Comparison of ENCODE assay signal across 9 mouse cellular contexts in the genomic region with DNA sequence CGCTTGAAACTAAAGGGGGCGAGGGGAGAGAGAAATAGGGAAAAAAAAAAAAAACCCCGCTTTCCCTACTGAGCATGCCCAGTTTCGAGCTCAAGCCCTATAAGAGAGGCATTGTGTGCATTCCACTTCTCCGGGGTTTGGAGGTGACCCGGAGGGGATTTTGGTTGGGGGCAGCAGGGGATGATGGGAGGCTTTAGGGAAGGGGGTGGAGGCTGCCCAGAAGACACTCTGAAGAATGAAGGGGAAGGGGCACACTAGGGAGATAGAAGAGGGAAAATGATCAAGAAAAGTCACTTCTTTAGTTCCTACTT. TPM values are rescaled to one million over a fixed set of nuclear protein-coding genes. Genes with fewer than 3 reads are reported as not detected.
DNase-seq lines count a peak whose midpoint lies in the region; ATAC-seq and TF ChIP-seq lines count a peak whose summit lies in the region.
"Had no signal": no experiment of that assay in that cellular context is flagged by ENCODE, and none has a peak within 500 bp of the region (broad histone marks: within the 10 kb centered on the region; RNA-seq: fewer than 3 reads in every experiment).

No protein-coding gene starts in this region.

- no peak overlapping the region for H3K27ac ChIP-seq in cerebellum, adult 2 months (ENCODE audit: insufficient read depth, low read length)
- no peak overlapping the region for H3K27ac ChIP-seq in limb, embryonic 13.5 days
- no peak overlapping the region for H3K27ac ChIP-seq in stomach, embryonic 16.5 days (ENCODE audit: low read length)

- no peaks in the 10 kb centered on the region for H3K36me3 ChIP-seq in limb, embryonic 13.5 days
- H3K36me3 ChIP-seq in stomach, embryonic 16.5 days (ENCODE audit: control insufficient read depth, insufficient read depth, low read length) = no peaks in the 10 kb centered on the region

- H3K4me2 ChIP-seq in limb, embryonic 13.5 days (replicated peaks) = peak overlapping the region; percentile 79
- H3K4me2 ChIP-seq in stomach, embryonic 16.5 days (ENCODE audit: low read depth, low read length) = peak overlapping the region; percentile 62; the same call in 1 of the 2 replicates

- H3K9me3 ChIP-seq in limb, embryonic 13.5 days = no peaks in the 10 kb centered on the region
- H3K9me3 ChIP-seq in stomach, embryonic 16.5 days (replicated peaks; ENCODE audit: control insufficient read depth, low read length) = no peaks in the 10 kb centered on the region

- no peak overlapping the region for H3K9ac ChIP-seq in limb, embryonic 13.5 days
- H3K9ac ChIP-seq in stomach, embryonic 16.5 days (ENCODE audit: low read length) = no peak overlapping the region

- no peaks in the 10 kb centered on the region for H3K4me1 ChIP-seq in cerebellum, adult 2 months (ENCODE audit: control insufficient read depth, insufficient read depth, low read length)
- H3K4me1 ChIP-seq in limb, embryonic 13.5 days = no peaks in the 10 kb centered on the region
- no peaks in the 10 kb centered on the region for H3K4me1 ChIP-seq in stomach, embryonic 16.5 days (ENCODE audit: control insufficient read depth, insufficient read depth, low read length)

- no peak for TF ChIP-seq CTCF in cerebellum, adult 2 months (IDR thresholded peaks at IDR 0.05; ENCODE audit: borderline replicate concordance, insufficient read depth, low read depth, low read length)

- no peak for TF ChIP-seq POLR2A in cerebellum, adult 2 months (IDR thresholded peaks at IDR 0.05; ENCODE audit: borderline replicate concordance, insufficient read depth, low read length)

- DNase-seq in cerebellum, adult 2 months = peak; percentile 21 to 30
- DNase-seq in cerebellum, adult 8-10 months = no peak
- DNase-seq in right cerebral cortex, postnatal 4 days = peak; percentile 2
- DNase-seq in right cerebral cortex, adult 18-20 months = no peak
- DNase-seq in Muller cell, postnatal 12 days (ENCODE audit: inconsistent ontology term) = no peak
- DNase-seq in T-cell, adult 2 months (ENCODE audit: low spot score) = no peak
- DNase-seq: kidney, postnatal 36 days had no signal

- no peaks in the 10 kb centered on the region for H3K27me3 ChIP-seq in cerebellum, adult 2 months (ENCODE audit: control insufficient read depth, insufficient read depth, low read length)
- peaks cover 7% of the 10 kb centered on the region; the same call in 1 of the 2 replicates for H3K27me3 ChIP-seq in limb, embryonic 13.5 days
- no peaks in the 10 kb centered on the region for H3K27me3 ChIP-seq in stomach, embryonic 16.5 days (ENCODE audit: control insufficient read depth, insufficient read depth, low read length)

- ATAC-seq in limb, embryonic 13.5 days (ENCODE audit: low FRiP score, low read depth) = no peak
- no peak for ATAC-seq in stomach, embryonic 16.5 days (ENCODE audit: insufficient read depth, low FRiP score)

- WGBS in cerebellum, adult 2 months = 8% methylated on average over 6 of the region's 6 CpGs
- WGBS in limb, embryonic 13.5 days = 29% methylated on average over 6 of the region's 6 CpGs
- WGBS in stomach, embryonic 16.5 days = 16% methylated on average over 6 of the region's 6 CpGs

- peak overlapping the region; percentile 98 for H3K4me3 ChIP-seq in cerebellum, adult 2 months (replicated peaks; ENCODE audit: insufficient read depth, low read depth, low read length)
- peak overlapping the region; percentile 48 for H3K4me3 ChIP-seq in limb, embryonic 13.5 days
- H3K4me3 ChIP-seq in stomach, embryonic 16.5 days (replicated peaks; ENCODE audit: low read length) = no peak overlapping the region

RNA-seq across cellular contexts. Expression of gene Slitrk4, which starts 1.1 kb away (rescaled TPM):
- 10.5 and 11.8 TPM in 2 replicates for polyA plus RNA-seq in cerebellum, adult 2 months (2012; rRNA removed)
- 2.4 and 3.1 TPM in 2 replicates for polyA plus RNA-seq in limb, embryonic 13.5 days (2015; fragmentation: Nextera tagmentation; extraction: Ambion mirVana)
- polyA plus RNA-seq in stomach, embryonic 16.5 days (2015; fragmentation: Nextera tagmentation; extraction: Ambion mirVana) = 2.1 and 2.5 TPM in 2 replicates

Comparison
In these comparisons a context has a peak if more than half of its experiments do, and no peak if none do; other contexts are left out.
1. DNase-seq: peak in cerebellum, adult 2 months (2 of 2) and right cerebral cortex, postnatal 4 days (single experiment); none in cerebellum, adult 8-10 months (single experiment), right cerebral cortex, adult 18-20 months (single experiment), Muller cell, postnatal 12 days (single experiment) and T-cell, adult 2 months (single experiment).